Mouse (Mus musculus) embryonic fibroblast, embryonic 13.5 days (primary cell): ENCODE measurements at regions not wholly inside any gene's neighbourhood (a gene's known extent, or its start where the extent isn't known, plus 50 kb on each side); places are given as distances from the start of the nearest gene placed in this dataset.
"Not testable (repeated sequence)": the region's sequence is repeated elsewhere in the genome, so short reads cannot be mapped to it uniquely, and the experiment has no call there.

Experiments used
- H3K27ac ChIP-seq: 2 replicates; pipeline ENCODE4 v1.5.1; 2012; ENCODE audit warnings: low read length, control low read depth, inconsistent platforms; ENCODE audit not compliant: insufficient read depth
- H3K4me1 ChIP-seq: 2 replicates; pipeline ENCODE4 v1.6.1; 2011; ENCODE audit warnings: low read length; ENCODE audit not compliant: control insufficient read depth, insufficient read depth
- H3K4me3 ChIP-seq: 2 replicates; pipeline ENCODE4 v1.5.1; 2011; ENCODE audit warnings: mild to moderate bottlenecking, control low read depth, low read length; ENCODE audit not compliant: insufficient read depth
- CTCF ChIP-seq: IDR thresholded peaks from 2 replicates; pipeline ENCODE4 v1.5.1; 2011; ENCODE audit warnings: mild to moderate bottlenecking, control low read depth, low read length, moderate library complexity, borderline replicate concordance; ENCODE audit not compliant: insufficient read depth
- POLR2A ChIP-seq: IDR thresholded peaks from 2 replicates; pipeline ENCODE4 v1.6.1; 2011; ENCODE audit warnings: low read depth, mild to moderate bottlenecking, control low read depth, low read length, moderate library complexity

GRCm38 (mm10) chr6:89121023-89121745 is 219.1 kb downstream of the Tpra1 start:
- Histone ChIP-seq H3K4me3 (no peak overlapping the region), H3K4me1 (peaks cover 3% of the 10 kb centered on the region; the same call in 1 of the 2 replicates), H3K27ac (no peak overlapping the region)
- TF ChIP-seq CTCF (no peak), POLR2A (no peak)

- no peak for TF ChIP-seq CTCF
- no peak for TF ChIP-seq POLR2A
- no peak overlapping the region for H3K4me3 ChIP-seq
- no peak overlapping the region for H3K27ac ChIP-seq
- peaks cover 3% of the 10 kb centered on the region; the same call in 1 of the 2 replicates for H3K4me1 ChIP-seq
Measured at GRCm38 (mm10) chr6:89121746-89122070, 219.7 kb downstream of the Tpra1 start.

- H3K27ac ChIP-seq, result no peak overlapping the region
- peaks cover 3% of the 10 kb centered on the region; the same call in 1 of the 2 replicates for H3K4me1 ChIP-seq
- no peak overlapping the region for H3K4me3 ChIP-seq
- no peak for TF ChIP-seq POLR2A
Measured at GRCm38 (mm10) chr6:89125916-89126315, 223.9 kb downstream of the Tpra1 start.

- not testable (repeated sequence) for H3K4me1 ChIP-seq, H3K4me3 ChIP-seq, H3K27ac ChIP-seq
Measured at GRCm38 (mm10) chr6:89128141-89128540, 226.1 kb downstream of the Tpra1 start.

GRCm38 (mm10) chr6:89140469-89140868 is 222.0 kb downstream of the Plxna1 start:
- Histone ChIP-seq H3K4me1 (no peaks in the 10 kb centered on the region), H3K4me3 (no peak overlapping the region), H3K27ac (no peak overlapping the region)
- TF ChIP-seq POLR2A (no peak), CTCF (no peak)

- Histone ChIP-seq H3K4me1 (no peaks in the 10 kb centered on the region), H3K27ac (no peak overlapping the region), H3K4me3 (no peak overlapping the region)
- no peak for TF ChIP-seq POLR2A
- TF ChIP-seq CTCF, result no peak
Measured at GRCm38 (mm10) chr6:89153027-89153662, 209.3 kb downstream of the Plxna1 start.

- Histone ChIP-seq H3K27ac (no peak overlapping the region), H3K4me1 (no peaks in the 10 kb centered on the region), H3K4me3 (no peak overlapping the region)
- TF ChIP-seq CTCF (no peak), POLR2A (no peak)
Measured at GRCm38 (mm10) chr6:89157501-89157900, 204.9 kb downstream of the Plxna1 start.

GRCm38 (mm10) chr6:89160051-89160450 is 202.4 kb downstream of the Plxna1 start:
- Histone ChIP-seq H3K4me3 (no peak overlapping the region), H3K4me1 (no peaks in the 10 kb centered on the region), H3K27ac (no peak overlapping the region)
- no peak for TF ChIP-seq CTCF
- no peak for TF ChIP-seq POLR2A

- Histone ChIP-seq H3K4me3 (no peak overlapping the region), H3K4me1 (no peaks in the 10 kb centered on the region), H3K27ac (no peak overlapping the region)
- TF ChIP-seq POLR2A, result no peak
- TF ChIP-seq CTCF, result no peak
Measured at GRCm38 (mm10) chr6:89161746-89162145, 200.7 kb downstream of the Plxna1 start.

- no peak for TF ChIP-seq CTCF
- TF ChIP-seq POLR2A, result no peak
- no peaks in the 10 kb centered on the region for H3K4me1 ChIP-seq
- no peak overlapping the region for H3K4me3 ChIP-seq
- no peak overlapping the region for H3K27ac ChIP-seq
Measured at GRCm38 (mm10) chr6:89169520-89169919, 192.9 kb downstream of the Plxna1 start.

GRCm38 (mm10) chr6:89184920-89185319 is 177.5 kb downstream of the Plxna1 start:
- H3K4me1 ChIP-seq, H3K4me3 ChIP-seq, H3K27ac ChIP-seq: not testable (repeated sequence)

GRCm38 (mm10) chr6:89200514-89201284 is 161.7 kb downstream of the Plxna1 start:
- not testable (repeated sequence) for H3K27ac ChIP-seq, H3K4me3 ChIP-seq, H3K4me1 ChIP-seq
